Mouse (Mus musculus) MEL (cell line): ENCODE results near the gene Msi2.

ENCODE experiments used
- CTCF ChIP-seq, 3 experiments: IDR thresholded peaks in 2 of 3; conservative IDR thresholded peaks in 1 of 3; 2 replicates each; pipeline ENCODE4 v1.5.1; 2011 to 2012; ENCODE audit warnings: low read length in 3 of 3, low read depth in 2 of 3, mild to moderate bottlenecking in 2 of 3, improper control_type of control experiment in 1 of 3, inconsistent platforms in 1 of 3, mixed read lengths in 1 of 3, moderate library complexity in 1 of 3; ENCODE audit not compliant: control insufficient read depth in 1 of 3, insufficient read depth in 1 of 3, poor library complexity in 1 of 3, severe bottlenecking in 1 of 3
- POLR2A ChIP-seq, 2 experiments: IDR thresholded peaks; 2 replicates each; pipeline ENCODE4 v1.6.1; 2011 to 2012; ENCODE audit warnings: low read length in 2 of 2, mild to moderate bottlenecking in 2 of 2, control low read depth in 1 of 2, improper control_type of control experiment in 1 of 2, low read depth in 1 of 2, moderate library complexity in 1 of 2; ENCODE audit not compliant: control insufficient read depth in 1 of 2, insufficient read depth in 1 of 2, poor library complexity in 1 of 2
- ZC3H11A ChIP-seq: IDR thresholded peaks from 2 replicates; pipeline ENCODE4 v1.6.1; 2012; ENCODE audit warnings: low read depth, mild to moderate bottlenecking, inconsistent platforms, low read length, improper control_type of control experiment

GRCm38 (mm10) chr11:88668345-88668744 lies 50.0 kb downstream of the Msi2 start:
- TF ChIP-seq CTCF (IDR thresholded peaks at IDR 0.05 in 2 of 3, conservative IDR thresholded peaks at IDR 0.05 in 1 of 3; ENCODE audit: control insufficient read depth in 1 of 3, insufficient read depth in 1 of 3, low read depth in 2 of 3, low read length in 3 of 3, poor library complexity in 1 of 3, severe bottlenecking in 1 of 3) (no peak), POLR2A (IDR thresholded peaks at IDR 0.05; ENCODE audit: control insufficient read depth in 1 of 2, insufficient read depth in 1 of 2, low read depth in 1 of 2, low read length in 2 of 2, poor library complexity in 1 of 2) (no peak), ZC3H11A (no peak)
